10 mouse cellular contexts compared by ENCODE assay signal in genomic region chr13:76810496-76810939, GRCm38 (mm10).
DNase-seq lines count a peak whose midpoint lies in the region; ATAC-seq and TF ChIP-seq lines count a peak whose summit lies in the region.
"Had no signal": no experiment of that assay in that cellular context is flagged by ENCODE, and none has a peak within 500 bp of the region (broad histone marks: within the 10 kb centered on the region; RNA-seq: fewer than 3 reads in every experiment).

No protein-coding gene starts in this region.

- WGBS in forebrain, embryonic 15.5 days, result 2% methylated on average over 7 of the region's 7 CpGs
- 7% methylated on average over 7 of the region's 7 CpGs for WGBS in olfactory bulb, adult 2 months
- 56% methylated on average over 7 of the region's 7 CpGs for WGBS in liver, embryonic 11.5 days

- H3K27ac ChIP-seq in forebrain, embryonic 15.5 days (replicated peaks), result 0 out of 2 replicates have a peak overlapping the region, but pooled peaks have one; percentile 16
- H3K27ac ChIP-seq in olfactory bulb, adult 2 months (ENCODE audit: insufficient read depth, low read depth, low read length), result peak overlapping the region; percentile 89
- H3K27ac ChIP-seq in liver, embryonic 11.5 days (ENCODE audit: low read depth, low read length), result no peak overlapping the region
- H3K27ac ChIP-seq: liver, embryonic 14.5 days had no signal

- peak; percentile 37 for DNase-seq in left cerebral cortex, postnatal 4 days
- no peak for DNase-seq in left cerebral cortex, postnatal 36 days (ENCODE audit: low spot score in 2 of 2)
- DNase-seq in kidney, postnatal 10 days, result peak; percentile 75
- no peak for DNase-seq in liver, embryonic 11.5 days (ENCODE audit: low spot score)
- no peak for DNase-seq in urinary bladder, postnatal 10 days (ENCODE audit: low spot score)

- H3K27me3 ChIP-seq in forebrain, embryonic 15.5 days, result 0 out of 2 replicates have a peak, but pooled peaks cover 4% of the 10 kb centered on the region
- no peaks in the 10 kb centered on the region for H3K27me3 ChIP-seq in liver, embryonic 11.5 days (replicated peaks; ENCODE audit: control insufficient read depth, insufficient read depth, low read length)

- intact Hi-C loops in left cerebral cortex, postnatal 4 days (cut with DNase I), result no loop called here
- intact Hi-C loops in left cerebral cortex, postnatal 36 days (cut with DNase I), result no loop called here

- no peak for TF ChIP-seq POLR2A in olfactory bulb, adult 2 months (IDR thresholded peaks at IDR 0.05; ENCODE audit: insufficient read depth, low read depth, low read length)

- no peak overlapping the region; the same call in 1 of the 2 replicates for H3K4me2 ChIP-seq in forebrain, embryonic 15.5 days (replicated peaks)
- H3K4me2 ChIP-seq in liver, embryonic 11.5 days, result no peak overlapping the region

- peak; percentile 82 for ATAC-seq in forebrain, embryonic 15.5 days (replicated peaks)
- ATAC-seq in liver, embryonic 11.5 days (replicated peaks; ENCODE audit: low FRiP score), result no peak
- no peak for ATAC-seq in megakaryocyte-erythroid progenitor cell, adult 5-6 weeks (replicated peaks; ENCODE audit: low FRiP score, low TSS enrichment, poor library complexity, severe bottlenecking)
- ATAC-seq: Patski had no signal

- 0 out of 2 replicates have a peak overlapping the region, but pooled peaks have one; percentile 5 for H3K9ac ChIP-seq in forebrain, embryonic 15.5 days (replicated peaks)
- H3K9ac ChIP-seq in liver, embryonic 11.5 days (ENCODE audit: low read depth, low read length), result no peak overlapping the region
- H3K9ac ChIP-seq: liver, embryonic 14.5 days had no signal

- TF ChIP-seq CTCF in olfactory bulb, adult 2 months (IDR thresholded peaks at IDR 0.05; ENCODE audit: insufficient read depth, low read depth, low read length), result no peak

- no peaks in the 10 kb centered on the region for H3K9me3 ChIP-seq in forebrain, embryonic 15.5 days
- H3K9me3 ChIP-seq in liver, embryonic 11.5 days (ENCODE audit: control insufficient read depth, low read length), result no peaks in the 10 kb centered on the region

- H3K4me3 ChIP-seq in forebrain, embryonic 15.5 days, result no peak overlapping the region
- no peak overlapping the region for H3K4me3 ChIP-seq in olfactory bulb, adult 2 months (ENCODE audit: insufficient read depth, low read depth, low read length)
- no peak overlapping the region for H3K4me3 ChIP-seq in liver, embryonic 11.5 days (ENCODE audit: low read depth, low read length)

- H3K4me1 ChIP-seq in forebrain, embryonic 15.5 days, result peaks cover 12% of the 10 kb centered on the region
- peaks cover 6% of the 10 kb centered on the region for H3K4me1 ChIP-seq in olfactory bulb, adult 2 months (ENCODE audit: control insufficient read depth, insufficient read depth, low read length)
- H3K4me1 ChIP-seq in liver, embryonic 11.5 days (replicated peaks; ENCODE audit: control insufficient read depth, insufficient read depth, low read length), result no peaks in the 10 kb centered on the region

- no peaks in the 10 kb centered on the region for H3K36me3 ChIP-seq in forebrain, embryonic 15.5 days
- no peaks in the 10 kb centered on the region for H3K36me3 ChIP-seq in liver, embryonic 11.5 days (ENCODE audit: control insufficient read depth, insufficient read depth, low read length)

Comparison
In these comparisons a context has a peak if more than half of its experiments do, and no peak if none do; other contexts are left out.
1. DNase-seq: peak in left cerebral cortex, postnatal 4 days (single experiment) and kidney, postnatal 10 days (single experiment); none in left cerebral cortex, postnatal 36 days (0 of 2), liver, embryonic 11.5 days (single experiment) and urinary bladder, postnatal 10 days (single experiment).